22 mouse cellular contexts compared by ENCODE assay signal in genomic region chr19:46120872-46121271, GRCm38 (mm10). TPM values are rescaled to one million over a fixed set of nuclear protein-coding genes. Genes with fewer than 3 reads are reported as not detected.
DNase-seq lines count a peak whose midpoint lies in the region; ATAC-seq and TF ChIP-seq lines count a peak whose summit lies in the region.
"Had no signal": no experiment of that assay in that cellular context is flagged by ENCODE, and none has a peak within 500 bp of the region (broad histone marks: within the 10 kb centered on the region; RNA-seq: fewer than 3 reads in every experiment).

No protein-coding gene starts in this region.

- no peak overlapping the region for H3K4me2 ChIP-seq in liver, embryonic 11.5 days
- no peak overlapping the region for H3K4me2 ChIP-seq in lung, postnatal 0 days (replicated peaks; ENCODE audit: low read depth, low read length)
- H3K4me2 ChIP-seq: embryonic facial prominence, embryonic 13.5 days; embryonic facial prominence, embryonic 15.5 days; forebrain, embryonic 12.5 days had no signal

- no peak for ATAC-seq in liver, embryonic 11.5 days (replicated peaks; ENCODE audit: low FRiP score)
- no peak for ATAC-seq in lung, postnatal 0 days
- ATAC-seq: forebrain, embryonic 14.5 days; forebrain, embryonic 16.5 days had no signal

- H3K9ac ChIP-seq in liver, embryonic 11.5 days (ENCODE audit: low read depth, low read length), result no peak overlapping the region
- no peak overlapping the region for H3K9ac ChIP-seq in lung, postnatal 0 days (replicated peaks; ENCODE audit: low read depth)
- H3K9ac ChIP-seq: embryonic facial prominence, embryonic 13.5 days; embryonic facial prominence, embryonic 15.5 days; forebrain, embryonic 12.5 days had no signal

- H3K27me3 ChIP-seq in liver, embryonic 11.5 days (replicated peaks; ENCODE audit: control insufficient read depth, insufficient read depth, low read length), result no peaks in the 10 kb centered on the region; the same call in 1 of the 2 replicates
- H3K27me3 ChIP-seq in lung, postnatal 0 days (replicated peaks; ENCODE audit: insufficient read depth, low read length), result no peaks in the 10 kb centered on the region
- H3K27me3 ChIP-seq: embryonic facial prominence, embryonic 15.5 days; forebrain, embryonic 12.5 days had no signal

- 77% methylated on average over 6 of the region's 6 CpGs for WGBS in liver, embryonic 11.5 days
- 44% methylated on average over 6 of the region's 6 CpGs for WGBS in lung, postnatal 0 days

- H3K4me1 ChIP-seq in liver, embryonic 11.5 days (replicated peaks; ENCODE audit: control insufficient read depth, insufficient read depth, low read length), result 0 out of 2 replicates have a peak, but pooled peaks cover 3% of the 10 kb centered on the region
- no peaks in the 10 kb centered on the region for H3K4me1 ChIP-seq in lung, postnatal 0 days (ENCODE audit: insufficient read depth, low read depth, low read length)
- H3K4me1 ChIP-seq: embryonic facial prominence, embryonic 13.5 days; embryonic facial prominence, embryonic 15.5 days; forebrain, embryonic 10.5 days; forebrain, embryonic 12.5 days had no signal

- TF ChIP-seq EP300 in lung, postnatal 0 days (IDR thresholded peaks at IDR 0.05), result no peak

- H3K4me3 ChIP-seq in liver, embryonic 11.5 days (ENCODE audit: low read depth, low read length), result no peak overlapping the region
- H3K4me3 ChIP-seq in lung, postnatal 0 days (ENCODE audit: low read depth, low read length), result no peak overlapping the region
- H3K4me3 ChIP-seq: embryonic facial prominence, embryonic 13.5 days; embryonic facial prominence, embryonic 15.5 days; erythroblast, embryonic 14.5 days; forebrain, embryonic 10.5 days; forebrain, embryonic 12.5 days had no signal

- no peak overlapping the region for H3K27ac ChIP-seq in liver, embryonic 11.5 days (ENCODE audit: low read depth, low read length)
- no peak overlapping the region for H3K27ac ChIP-seq in lung, postnatal 0 days (ENCODE audit: low read length)
- H3K27ac ChIP-seq: embryonic facial prominence, embryonic 13.5 days; embryonic facial prominence, embryonic 15.5 days; forebrain, embryonic 10.5 days; forebrain, embryonic 12.5 days had no signal

- no peaks in the 10 kb centered on the region for H3K36me3 ChIP-seq in liver, embryonic 11.5 days (ENCODE audit: control insufficient read depth, insufficient read depth, low read length)
- H3K36me3 ChIP-seq in lung, postnatal 0 days (ENCODE audit: insufficient read depth, low read length), result no peaks in the 10 kb centered on the region
- H3K36me3 ChIP-seq: embryonic facial prominence, embryonic 13.5 days; embryonic facial prominence, embryonic 15.5 days; forebrain, embryonic 10.5 days; forebrain, embryonic 12.5 days had no signal

- TF ChIP-seq CTCF in lung, postnatal 0 days (IDR thresholded peaks at IDR 0.05), result no peak

- no peaks in the 10 kb centered on the region for H3K9me3 ChIP-seq in liver, embryonic 11.5 days (ENCODE audit: control insufficient read depth, low read length)
- no peaks in the 10 kb centered on the region for H3K9me3 ChIP-seq in lung, postnatal 0 days (ENCODE audit: low read length)
- H3K9me3 ChIP-seq: embryonic facial prominence, embryonic 13.5 days; embryonic facial prominence, embryonic 15.5 days; forebrain, embryonic 10.5 days; forebrain, embryonic 12.5 days had no signal

- DNase-seq in liver, embryonic 11.5 days (ENCODE audit: low spot score), result peak; percentile 17
- DNase-seq in liver, result no peak
- DNase-seq in lung, postnatal 0 days (ENCODE audit: low spot score), result peak; percentile 14
- no peak for DNase-seq in lung, postnatal 10 days
- DNase-seq: adrenal gland, adult 2 months; adrenal gland, postnatal 10 days; adrenal gland, postnatal 25 days; cerebellum, adult 11 months; cerebellum, adult 18-20 months; cerebellum, adult 8-10 months; cerebellum, adult 9-11 months; cerebellum, postnatal 14 days; cerebellum, postnatal 36 days; embryo, embryonic 11 days had no signal

RNA-seq across cellular contexts. Expression of gene Elovl3, which starts 10.8 kb away (rescaled TPM):
- not detected in 2 replicates for polyA plus RNA-seq in liver, embryonic 11.5 days (2014; fragmentation: Nextera tagmentation; extraction: Ambion mirVana)
- not detected in 2 replicates for polyA plus RNA-seq in lung, postnatal 0 days (2015; fragmentation: Nextera tagmentation; extraction: Ambion mirVana)
- polyA plus RNA-seq: brain, embryonic 14.5 days; erythroblast, embryonic 14.5 days; forebrain, embryonic 12.5 days; forebrain, embryonic 14.5 days; forebrain, embryonic 16.5 days had no signal

RNA-seq across cellular contexts. Expression of gene Pitx3, which starts 27.3 kb away (rescaled TPM):
- polyA plus RNA-seq in liver, embryonic 11.5 days (2014; fragmentation: Nextera tagmentation; extraction: Ambion mirVana), result 0.47 and 0.55 TPM in 2 replicates
- polyA plus RNA-seq in lung, postnatal 0 days (2015; fragmentation: Nextera tagmentation; extraction: Ambion mirVana), result not detected in 2 replicates
- polyA plus RNA-seq: adrenal gland, adult 2 months; erythroblast, embryonic 14.5 days; forebrain, embryonic 14.5 days; forebrain, embryonic 16.5 days had no signal

RNA-seq across cellular contexts. Expression of gene Gbf1, which starts 31.4 kb away (rescaled TPM):
- polyA plus RNA-seq in liver, embryonic 11.5 days (2014; fragmentation: Nextera tagmentation; extraction: Ambion mirVana), result 30.8 and 31.1 TPM in 2 replicates
- polyA plus RNA-seq in lung, postnatal 0 days (2015; fragmentation: Nextera tagmentation; extraction: Ambion mirVana), result 32.1 and 34.3 TPM in 2 replicates

RNA-seq across cellular contexts. Expression of gene Nolc1, which starts 45.2 kb away (rescaled TPM):
- polyA plus RNA-seq in liver, embryonic 11.5 days (2014; fragmentation: Nextera tagmentation; extraction: Ambion mirVana), result 211 TPM in 2 replicates
- 22.5 and 26.0 TPM in 2 replicates for polyA plus RNA-seq in lung, postnatal 0 days (2015; fragmentation: Nextera tagmentation; extraction: Ambion mirVana)

Comparison
In these comparisons a context has a peak if more than half of its experiments do, and no peak if none do; other contexts are left out.
1. DNase-seq: peak in liver, embryonic 11.5 days (single experiment) and lung, postnatal 0 days (single experiment); none in liver (single experiment) and lung, postnatal 10 days (single experiment).